Mouse (Mus musculus): ENCODE measurements at regions not wholly inside any gene's neighbourhood (a gene's known extent, or its start where the extent isn't known, plus 50 kb on each side); places are given as distances from the start of the nearest gene placed in this dataset.

GRCm38 (mm10) chr11:63394201-63394600, 265.4 kb downstream of the Pmp22 start:
- DNase-seq (ENCODE audit: low read depth): no peak

- no peak for DNase-seq (ENCODE audit: low read depth)
These were observed 267.6 kb downstream of the Pmp22 start for GRCm38 (mm10) chr11:63396386-63396785.

- no peak for DNase-seq (ENCODE audit: low read depth)
These were observed 274.0 kb downstream of the Pmp22 start for GRCm38 (mm10) chr11:63402741-63403140.

GRCm38 (mm10) chr11:63404719-63405118, 275.9 kb downstream of the Pmp22 start:
- DNase-seq (ENCODE audit: low read depth): peak; percentile 13

GRCm38 (mm10) chr11:63409431-63409830, 280.6 kb downstream of the Pmp22 start:
- DNase-seq (ENCODE audit: low read depth): no peak

- DNase-seq (ENCODE audit: low read depth): no peak
These were observed 282.1 kb downstream of the Pmp22 start for GRCm38 (mm10) chr11:63410921-63411320.

- no peak for DNase-seq (ENCODE audit: low read depth)
These were observed 283.7 kb downstream of the Pmp22 start for GRCm38 (mm10) chr11:63412364-63412991.

- no peak for DNase-seq (ENCODE audit: low read depth)
These were observed 284.3 kb downstream of the Pmp22 start for GRCm38 (mm10) chr11:63413106-63413505.

GRCm38 (mm10) chr11:63413621-63414020, 284.8 kb downstream of the Pmp22 start:
- DNase-seq (ENCODE audit: low read depth): no peak

GRCm38 (mm10) chr11:63418042-63418776, 289.4 kb downstream of the Pmp22 start:
- no peak for DNase-seq (ENCODE audit: low read depth)

- DNase-seq (ENCODE audit: low read depth): no peak
These were observed 291.6 kb downstream of the Pmp22 start for GRCm38 (mm10) chr11:63420341-63420740.

- no peak for DNase-seq (ENCODE audit: low read depth)
These were observed 293.3 kb downstream of the Pmp22 start for GRCm38 (mm10) chr11:63422069-63422468.

GRCm38 (mm10) chr11:63424319-63424718, 295.5 kb downstream of the Pmp22 start:
- DNase-seq (ENCODE audit: low read depth): no peak

GRCm38 (mm10) chr11:63425741-63426140, 297.0 kb downstream of the Pmp22 start:
- no peak for DNase-seq (ENCODE audit: low read depth)

- no peak for DNase-seq (ENCODE audit: low read depth)
These were observed 325.0 kb downstream of the Pmp22 start for GRCm38 (mm10) chr11:63453786-63454185.

GRCm38 (mm10) chr11:63454910-63455531, 326.2 kb downstream of the Pmp22 start:
- DNase-seq (ENCODE audit: low read depth): no peak

- DNase-seq (ENCODE audit: low read depth): no peak
These were observed 327.6 kb downstream of the Pmp22 start for GRCm38 (mm10) chr11:63456356-63456755.

- DNase-seq (ENCODE audit: low read depth): no peak
These were observed 328.5 kb downstream of the Pmp22 start for GRCm38 (mm10) chr11:63457250-63457649.

GRCm38 (mm10) chr11:63460146-63460545, 331.4 kb downstream of the Pmp22 start:
- DNase-seq (ENCODE audit: low read depth): no peak

- DNase-seq (ENCODE audit: low read depth): no peak
These were observed 335.1 kb downstream of the Pmp22 start for GRCm38 (mm10) chr11:63463797-63464331.

- DNase-seq (ENCODE audit: low read depth): no peak
These were observed 337.2 kb downstream of the Pmp22 start for GRCm38 (mm10) chr11:63465941-63466340.

GRCm38 (mm10) chr11:63466541-63466940, 337.8 kb downstream of the Pmp22 start:
- DNase-seq (ENCODE audit: low read depth): no peak

- no peak for DNase-seq (ENCODE audit: low read depth)
These were observed 346.0 kb downstream of the Pmp22 start for GRCm38 (mm10) chr11:63474831-63475230.
